Mouse (Mus musculus): ENCODE measurements around the gene Hmcn1.

DNA sequence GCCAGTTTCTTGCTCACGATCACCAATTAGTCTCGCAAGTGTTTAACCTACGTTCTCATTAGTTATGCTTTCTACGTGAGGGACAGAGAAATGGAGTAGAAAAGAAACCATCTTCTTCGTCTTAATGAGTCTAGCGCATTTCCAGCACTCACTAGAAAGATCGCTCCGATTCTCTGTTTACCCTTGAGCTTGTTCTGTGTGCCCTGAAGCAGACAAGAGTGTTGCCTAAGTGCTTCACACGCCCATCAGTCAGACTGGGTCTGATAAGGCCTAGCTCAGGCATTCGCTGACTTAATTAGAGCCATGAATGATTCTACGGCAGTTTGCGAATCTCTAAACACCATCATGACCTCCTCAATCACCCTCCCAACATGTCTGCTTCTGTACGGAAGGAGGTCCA, 7.5 kb upstream of the Hmcn1 start:
- TF ChIP-seq CTCF (IDR thresholded peaks at IDR 0.05; ENCODE audit: insufficient read depth, low read depth, low read length) (no peak), POLR2A (IDR thresholded peaks at IDR 0.05; ENCODE audit: insufficient read depth, low read depth, low read length) (no peak)
